Mouse (Mus musculus) cerebellum, adult 9-10 months (tissue): ENCODE data around the gene Mrgprb3.

Source experiments
- DNase-seq: peaks from one replicate; pipeline ENCODE4 v3.0.0; 2022

Gene Mrgprb3

GRCm38 (mm10) chr7:48643711-48644110 is at the start of gene Mrgprb3:
Mrgprb3 (minus strand) TSS chr7:48643811.
- DNase-seq = no peak
